Mouse (Mus musculus): Measurements from ENCODE around the gene Gm37240. TPM values are rescaled to one million over a fixed set of nuclear protein-coding genes. Genes with fewer than 3 reads are reported as not detected.
A peak's percentile ranks its signal among the peaks of the same experiment; 100 is the strongest.
"Not testable (repeated sequence)": the region's sequence is repeated elsewhere in the genome, so short reads cannot be mapped to it uniquely, and the experiment has no call there.

The Gm37240 gene
- polyA plus RNA-seq, 1 experiment from 2014 or later: 0.82 TPM

GRCm38 (mm10) chr3:84563415-84563814, 1323.9 kb downstream of the Gm37240 start:
- 94% methylated on average over 4 of the region's 4 CpGs for WGBS
- Histone ChIP-seq H3K36me3 (ENCODE audit: control insufficient read depth, insufficient read depth, low read length) (no peaks in the 10 kb centered on the region), H3K4me3 (ENCODE audit: low read depth, low read length) (no peak overlapping the region), H3K27ac (ENCODE audit: low read depth, low read length) (no peak overlapping the region), H3K4me2 (ENCODE audit: low read depth) (no peak overlapping the region), H3K9me3 (ENCODE audit: control insufficient read depth, low read length) (no peaks in the 10 kb centered on the region), H3K27me3 (ENCODE audit: control insufficient read depth, insufficient read depth, low read length) (no peaks in the 10 kb centered on the region), H3K9ac (ENCODE audit: low read length) (no peak overlapping the region), H3K4me1 (ENCODE audit: control insufficient read depth, insufficient read depth, low read length) (no peaks in the 10 kb centered on the region)
- no peak for ATAC-seq (ENCODE audit: insufficient read depth, low FRiP score, low TSS enrichment)
- no peak for DNase-seq (ENCODE audit: low spot score)

- DNase-seq (ENCODE audit: low spot score); H3K36me3 ChIP-seq (ENCODE audit: control insufficient read depth, insufficient read depth, low read length); H3K4me2 ChIP-seq (ENCODE audit: low read depth); H3K4me1 ChIP-seq (ENCODE audit: control insufficient read depth, insufficient read depth, low read length); H3K9me3 ChIP-seq (ENCODE audit: control insufficient read depth, low read length); ATAC-seq (ENCODE audit: insufficient read depth, low FRiP score, low TSS enrichment); H3K4me3 ChIP-seq (ENCODE audit: low read depth, low read length); H3K9ac ChIP-seq (ENCODE audit: low read length); H3K27ac ChIP-seq (ENCODE audit: low read depth, low read length); H3K27me3 ChIP-seq (ENCODE audit: control insufficient read depth, insufficient read depth, low read length): not testable (repeated sequence)
- WGBS: 98% methylated on average over 2 of the region's 2 CpGs
Observed at GRCm38 (mm10) chr3:84562911-84563310, 1324.4 kb downstream of the Gm37240 start.

- 92% methylated on average over 3 of the region's 3 CpGs for WGBS
Observed at GRCm38 (mm10) chr3:84558301-84558700, 1329.0 kb downstream of the Gm37240 start.

GRCm38 (mm10) chr3:84555780-84556179, 1331.5 kb downstream of the Gm37240 start:
- Histone ChIP-seq H3K4me1 (ENCODE audit: control insufficient read depth, insufficient read depth, low read length) (no peaks in the 10 kb centered on the region), H3K9me3 (ENCODE audit: control insufficient read depth, low read length) (no peaks in the 10 kb centered on the region), H3K27ac (ENCODE audit: low read depth, low read length) (no peak overlapping the region), H3K4me3 (ENCODE audit: low read depth, low read length) (no peak overlapping the region), H3K4me2 (ENCODE audit: low read depth) (no peak overlapping the region), H3K36me3 (ENCODE audit: control insufficient read depth, insufficient read depth, low read length) (no peaks in the 10 kb centered on the region), H3K9ac (ENCODE audit: low read length) (no peak overlapping the region), H3K27me3 (ENCODE audit: control insufficient read depth, insufficient read depth, low read length) (no peaks in the 10 kb centered on the region)
- ATAC-seq (ENCODE audit: insufficient read depth, low FRiP score, low TSS enrichment): no peak
- 86% methylated on average over 3 of the region's 3 CpGs for WGBS
- DNase-seq (ENCODE audit: low spot score): no peak

More at GRCm38 (mm10) chr3:84558301-84558700, 1329.0 kb downstream of the Gm37240 start:
- no peaks in the 10 kb centered on the region for H3K4me1 ChIP-seq (ENCODE audit: control insufficient read depth, insufficient read depth, low read length)
- H3K9me3 ChIP-seq (ENCODE audit: control insufficient read depth, low read length): no peaks in the 10 kb centered on the region
- H3K4me3 ChIP-seq (ENCODE audit: low read depth, low read length): no peak overlapping the region
- H3K27ac ChIP-seq (ENCODE audit: low read depth, low read length): no peak overlapping the region
- DNase-seq (ENCODE audit: low spot score) (no peak), ATAC-seq (ENCODE audit: insufficient read depth, low FRiP score, low TSS enrichment) (no peak)
- H3K4me2 ChIP-seq (ENCODE audit: low read depth): no peak overlapping the region
- no peak overlapping the region for H3K9ac ChIP-seq (ENCODE audit: low read length)
- H3K36me3 ChIP-seq (ENCODE audit: control insufficient read depth, insufficient read depth, low read length): no peaks in the 10 kb centered on the region
- H3K27me3 ChIP-seq (ENCODE audit: control insufficient read depth, insufficient read depth, low read length): no peaks in the 10 kb centered on the region

GRCm38 (mm10) chr3:84547177-84547576, 1340.1 kb downstream of the Gm37240 start:
- H3K36me3 ChIP-seq (ENCODE audit: control insufficient read depth, insufficient read depth, low read length): no peaks in the 10 kb centered on the region
- DNase-seq (ENCODE audit: low spot score) (no peak), ATAC-seq (ENCODE audit: insufficient read depth, low FRiP score, low TSS enrichment) (no peak)
- H3K9me3 ChIP-seq (ENCODE audit: control insufficient read depth, low read length): no peaks in the 10 kb centered on the region
- H3K4me2 ChIP-seq (ENCODE audit: low read depth): no peak overlapping the region
- H3K27ac ChIP-seq (ENCODE audit: low read depth, low read length): no peak overlapping the region
- H3K9ac ChIP-seq (ENCODE audit: low read length): no peak overlapping the region
- no peak overlapping the region for H3K4me3 ChIP-seq (ENCODE audit: low read depth, low read length)
- WGBS: 79% methylated on average over 8 of the region's 8 CpGs
- H3K27me3 ChIP-seq (ENCODE audit: control insufficient read depth, insufficient read depth, low read length): no peaks in the 10 kb centered on the region
- H3K4me1 ChIP-seq (ENCODE audit: control insufficient read depth, insufficient read depth, low read length): no peaks in the 10 kb centered on the region

- ATAC-seq (ENCODE audit: insufficient read depth, low FRiP score, low TSS enrichment); H3K9me3 ChIP-seq (ENCODE audit: control insufficient read depth, low read length); H3K9ac ChIP-seq (ENCODE audit: low read length); H3K4me1 ChIP-seq (ENCODE audit: control insufficient read depth, insufficient read depth, low read length); H3K4me3 ChIP-seq (ENCODE audit: low read depth, low read length); H3K4me2 ChIP-seq (ENCODE audit: low read depth); H3K27me3 ChIP-seq (ENCODE audit: control insufficient read depth, insufficient read depth, low read length); H3K27ac ChIP-seq (ENCODE audit: low read depth, low read length); H3K36me3 ChIP-seq (ENCODE audit: control insufficient read depth, insufficient read depth, low read length): not testable (repeated sequence)
- DNase-seq (ENCODE audit: low spot score): peak; percentile 50
- 40% methylated on average over 3 of the region's 3 CpGs for WGBS
Observed at GRCm38 (mm10) chr3:84542450-84542849, 1344.9 kb downstream of the Gm37240 start.

- Histone ChIP-seq H3K9ac (ENCODE audit: low read length) (no peak overlapping the region), H3K4me3 (ENCODE audit: low read depth, low read length) (no peak overlapping the region), H3K27ac (ENCODE audit: low read depth, low read length) (no peak overlapping the region), H3K36me3 (ENCODE audit: control insufficient read depth, insufficient read depth, low read length) (no peaks in the 10 kb centered on the region), H3K9me3 (ENCODE audit: control insufficient read depth, low read length) (no peaks in the 10 kb centered on the region), H3K4me2 (ENCODE audit: low read depth) (no peak overlapping the region), H3K4me1 (ENCODE audit: control insufficient read depth, insufficient read depth, low read length) (no peaks in the 10 kb centered on the region), H3K27me3 (ENCODE audit: control insufficient read depth, insufficient read depth, low read length) (no peaks in the 10 kb centered on the region)
- 85% methylated on average over 1 of the region's 1 CpGs for WGBS
- no peak for DNase-seq (ENCODE audit: low spot score)
- no peak for ATAC-seq (ENCODE audit: insufficient read depth, low FRiP score, low TSS enrichment)
Observed at GRCm38 (mm10) chr3:84541881-84542280, 1345.4 kb downstream of the Gm37240 start.

GRCm38 (mm10) chr3:84540640-84541039, 1346.7 kb downstream of the Gm37240 start:
- no peak for ATAC-seq (ENCODE audit: insufficient read depth, low FRiP score, low TSS enrichment)
- no peak overlapping the region for H3K4me3 ChIP-seq (ENCODE audit: low read depth, low read length)
- H3K36me3 ChIP-seq (ENCODE audit: control insufficient read depth, insufficient read depth, low read length): no peaks in the 10 kb centered on the region
- no peaks in the 10 kb centered on the region for H3K9me3 ChIP-seq (ENCODE audit: control insufficient read depth, low read length)
- H3K4me1 ChIP-seq (ENCODE audit: control insufficient read depth, insufficient read depth, low read length): no peaks in the 10 kb centered on the region
- H3K9ac ChIP-seq (ENCODE audit: low read length): no peak overlapping the region
- H3K27me3 ChIP-seq (ENCODE audit: control insufficient read depth, insufficient read depth, low read length): no peaks in the 10 kb centered on the region
- no peak overlapping the region for H3K27ac ChIP-seq (ENCODE audit: low read depth, low read length)
- DNase-seq (ENCODE audit: low spot score): no peak
- no peak overlapping the region for H3K4me2 ChIP-seq (ENCODE audit: low read depth)

GRCm38 (mm10) chr3:84536987-84537386, 1350.3 kb downstream of the Gm37240 start:
- no peaks in the 10 kb centered on the region for H3K36me3 ChIP-seq (ENCODE audit: control insufficient read depth, insufficient read depth, low read length)
- WGBS: 86% methylated on average over 6 of the region's 6 CpGs
- no peak for ATAC-seq (ENCODE audit: insufficient read depth, low FRiP score, low TSS enrichment)

More at GRCm38 (mm10) chr3:84536987-84537386, 1350.3 kb downstream of the Gm37240 start:
- no peaks in the 10 kb centered on the region for H3K27me3 ChIP-seq (ENCODE audit: control insufficient read depth, insufficient read depth, low read length)
- no peak overlapping the region for H3K4me2 ChIP-seq (ENCODE audit: low read depth)
- no peak for DNase-seq (ENCODE audit: low spot score)
- H3K4me3 ChIP-seq (ENCODE audit: low read depth, low read length): no peak overlapping the region
- H3K27ac ChIP-seq (ENCODE audit: low read depth, low read length): no peak overlapping the region
- H3K4me1 ChIP-seq (ENCODE audit: control insufficient read depth, insufficient read depth, low read length): no peaks in the 10 kb centered on the region
- no peak overlapping the region for H3K9ac ChIP-seq (ENCODE audit: low read length)
- H3K9me3 ChIP-seq (ENCODE audit: control insufficient read depth, low read length): no peaks in the 10 kb centered on the region

Data from neural tube, embryonic 11.5 days (tissue).